Mouse (Mus musculus): Measurements from ENCODE around the gene Inpp5d.
"Not testable (repeated sequence)": the region's sequence is repeated elsewhere in the genome, so short reads cannot be mapped to it uniquely, and the experiment has no call there.

The Inpp5d gene

GRCm38 (mm10) chr1:87655101-87655500, 35.0 kb downstream of the Inpp5d start:
- DNase-seq (ENCODE audit: low spot score) = peak; percentile 46

- no peak for DNase-seq (ENCODE audit: low spot score)
Observed at GRCm38 (mm10) chr1:87658063-87658462, 38.0 kb downstream of the Inpp5d start.

GRCm38 (mm10) chr1:87658485-87658884, 38.4 kb downstream of the Inpp5d start:
- DNase-seq (ENCODE audit: low spot score) = no peak

GRCm38 (mm10) chr1:87658937-87659617, 39.0 kb downstream of the Inpp5d start:
- no peak for DNase-seq (ENCODE audit: low spot score)

GRCm38 (mm10) chr1:87659618-87659960, 39.5 kb downstream of the Inpp5d start:
- no peak for DNase-seq (ENCODE audit: low spot score)

- no peak for DNase-seq (ENCODE audit: low spot score)
Observed at GRCm38 (mm10) chr1:87660740-87661139, 40.6 kb downstream of the Inpp5d start.

- DNase-seq (ENCODE audit: low spot score) = no peak
Observed at GRCm38 (mm10) chr1:87663992-87664391, 43.9 kb downstream of the Inpp5d start.

GRCm38 (mm10) chr1:87667006-87667405, 46.9 kb downstream of the Inpp5d start:
- no peak for DNase-seq (ENCODE audit: low spot score)

GRCm38 (mm10) chr1:87668300-87668699, 48.2 kb downstream of the Inpp5d start:
- DNase-seq (ENCODE audit: low spot score) = no peak

- no peak for DNase-seq (ENCODE audit: low spot score)
Observed at GRCm38 (mm10) chr1:87671483-87671882, 51.4 kb downstream of the Inpp5d start.

GRCm38 (mm10) chr1:87673822-87674604, 53.9 kb downstream of the Inpp5d start:
- no peak for DNase-seq (ENCODE audit: low spot score)

GRCm38 (mm10) chr1:87676006-87676405, 55.9 kb downstream of the Inpp5d start:
- no peak for DNase-seq (ENCODE audit: low spot score)

- no peak for DNase-seq (ENCODE audit: low spot score)
Observed at GRCm38 (mm10) chr1:87679089-87679488, 59.0 kb downstream of the Inpp5d start.

GRCm38 (mm10) chr1:87680950-87681349, 60.8 kb downstream of the Inpp5d start:
- no peak for DNase-seq (ENCODE audit: low spot score)

GRCm38 (mm10) chr1:87682473-87682872, 62.4 kb downstream of the Inpp5d start:
- DNase-seq (ENCODE audit: low spot score) = not testable (repeated sequence)

- DNase-seq (ENCODE audit: low spot score) = no peak
Observed at GRCm38 (mm10) chr1:87684071-87684470, 64.0 kb downstream of the Inpp5d start.

- DNase-seq (ENCODE audit: low spot score) = no peak
Observed at GRCm38 (mm10) chr1:87684791-87685190, 64.7 kb downstream of the Inpp5d start.

GRCm38 (mm10) chr1:87686351-87686750, 66.2 kb downstream of the Inpp5d start:
- DNase-seq (ENCODE audit: low spot score) = no peak

- no peak for DNase-seq (ENCODE audit: low spot score)
Observed at GRCm38 (mm10) chr1:87687009-87687408, 66.9 kb downstream of the Inpp5d start.

- no peak for DNase-seq (ENCODE audit: low spot score)
Observed at GRCm38 (mm10) chr1:87689661-87690341, 69.7 kb downstream of the Inpp5d start.

- DNase-seq (ENCODE audit: low spot score) = no peak
Observed at GRCm38 (mm10) chr1:87696358-87696757, 76.2 kb downstream of the Inpp5d start.

GRCm38 (mm10) chr1:87698010-87698409, 77.9 kb downstream of the Inpp5d start:
- no peak for DNase-seq (ENCODE audit: low spot score)

GRCm38 (mm10) chr1:87699890-87700448, 79.9 kb downstream of the Inpp5d start:
- DNase-seq (ENCODE audit: low spot score) = no peak
